Mouse (Mus musculus) stomach, postnatal 0 days (tissue): ENCODE measurements at regions not wholly inside any gene's neighbourhood (a gene's known extent, or its start where the extent isn't known, plus 50 kb on each side); places are given as distances from the start of the nearest gene placed in this dataset.

Experiments used
- ATAC-seq: fragments of 200-750 bp; cut with Nextera tagmentation; 2 replicates; pipeline ENCODE4 v1.8.0; 2017; ENCODE audit not compliant: low FRiP score, low TSS enrichment
- DNase-seq: peaks from one replicate; pipeline ENCODE4 v3.0.0-alpha.2; 2016; ENCODE audit warnings: low spot score
- H3K27ac ChIP-seq: fragments of 300-500 bp; sonication (generic); replicated peaks from 2 replicates; pipeline ENCODE4 v1.5.1; 2014; ENCODE audit warnings: mild to moderate bottlenecking, control low read depth
- H3K27me3 ChIP-seq: fragments of 300-500 bp; sonication (generic); 2 replicates; pipeline ENCODE4 v1.6.1; 2014; ENCODE audit warnings: low read length; ENCODE audit not compliant: control insufficient read depth, insufficient read depth
- H3K36me3 ChIP-seq: fragments of 300-500 bp; sonication (generic); 2 replicates; pipeline ENCODE4 v1.6.1; 2014; ENCODE audit warnings: low read length, mixed read lengths; ENCODE audit not compliant: control insufficient read depth, insufficient read depth
- H3K4me1 ChIP-seq: fragments of 300-500 bp; sonication (generic); replicated peaks from 2 replicates; pipeline ENCODE4 v1.6.1; 2014; ENCODE audit warnings: antibody characterized with exemption; ENCODE audit not compliant: control insufficient read depth, insufficient read depth
- H3K4me2 ChIP-seq: fragments of 300-500 bp; sonication (generic); replicated peaks from 2 replicates; pipeline ENCODE4 v1.6.1; 2014; ENCODE audit warnings: low read depth, mild to moderate bottlenecking, control low read depth, moderate library complexity
- H3K4me3 ChIP-seq: fragments of 300-500 bp; sonication (generic); 2 replicates; pipeline ENCODE4 v1.5.1; 2014; ENCODE audit warnings: low read depth, low read length, control low read depth
- H3K9ac ChIP-seq: fragments of 300-500 bp; sonication (generic); 2 replicates; pipeline ENCODE4 v1.6.1; 2014; ENCODE audit warnings: mild to moderate bottlenecking, low read length, control low read depth, mixed read lengths
- H3K9me3 ChIP-seq: fragments of 300-500 bp; sonication (generic); 2 replicates; pipeline ENCODE4 v1.6.1; 2016; ENCODE audit warnings: low read length; ENCODE audit not compliant: control insufficient read depth
- CTCF ChIP-seq: IDR thresholded peaks from 2 replicates; pipeline ENCODE4 v1.5.1; 2016; ENCODE audit warnings: antibody characterized with exemption, low read depth, mild to moderate bottlenecking, moderate library complexity
- EP300 ChIP-seq: optimal IDR thresholded peaks from 2 replicates; pipeline ENCODE3; 2016; ENCODE audit warnings: antibody characterized with exemption
- WGBS: fragments of 180-500 bp; shearing (Covaris S2); extraction: QIAGEN DNeasy Blood & Tissue Kit; methylation state at CpG from one replicate; pipeline ENCODE4 v1.1.7; 2014; 5-methylcytosine and 5-hydroxymethylcytosine counted together

- Histone ChIP-seq H3K9ac (no peak overlapping the region), H3K36me3 (no peaks in the 10 kb centered on the region), H3K4me2 (no peak overlapping the region), H3K4me1 (no peaks in the 10 kb centered on the region), H3K27me3 (no peaks in the 10 kb centered on the region), H3K27ac (no peak overlapping the region), H3K4me3 (no peak overlapping the region), H3K9me3 (no peaks in the 10 kb centered on the region)
- no peak for TF ChIP-seq CTCF
- no peak for TF ChIP-seq EP300
- 80% methylated on average over 2 of the region's 2 CpGs for WGBS
- ATAC-seq = no peak
- DNase-seq = no peak
Observed at GRCm38 (mm10) chr15:20084958-20085357, 364.1 kb upstream of the Cdh12 start.

GRCm38 (mm10) chr15:20089780-20090179 lies 359.3 kb upstream of the Cdh12 start:
- TF ChIP-seq EP300 (no peak), CTCF (no peak)
- DNase-seq = no peak
- H3K4me3 ChIP-seq = no peak overlapping the region
- H3K9ac ChIP-seq = no peak overlapping the region
- no peaks in the 10 kb centered on the region for H3K4me1 ChIP-seq
- no peak overlapping the region for H3K27ac ChIP-seq
- no peaks in the 10 kb centered on the region for H3K36me3 ChIP-seq
- no peaks in the 10 kb centered on the region for H3K27me3 ChIP-seq
- no peak overlapping the region for H3K4me2 ChIP-seq
- no peak for ATAC-seq
- H3K9me3 ChIP-seq = no peaks in the 10 kb centered on the region

GRCm38 (mm10) chr15:20090522-20090921 lies 358.5 kb upstream of the Cdh12 start:
- Histone ChIP-seq H3K4me1 (no peaks in the 10 kb centered on the region), H3K27me3 (no peaks in the 10 kb centered on the region), H3K27ac (no peak overlapping the region), H3K9ac (no peak overlapping the region), H3K4me2 (no peak overlapping the region), H3K9me3 (no peaks in the 10 kb centered on the region), H3K36me3 (no peaks in the 10 kb centered on the region), H3K4me3 (no peak overlapping the region)
- no peak for ATAC-seq
- WGBS = 92% methylated on average over 3 of the region's 3 CpGs
- no peak for TF ChIP-seq EP300
- no peak for TF ChIP-seq CTCF
- no peak for DNase-seq

GRCm38 (mm10) chr15:20095764-20096163 lies 353.3 kb upstream of the Cdh12 start:
- Histone ChIP-seq H3K9ac (no peak overlapping the region), H3K36me3 (no peaks in the 10 kb centered on the region), H3K4me3 (no peak overlapping the region), H3K9me3 (no peaks in the 10 kb centered on the region), H3K4me2 (no peak overlapping the region), H3K4me1 (no peaks in the 10 kb centered on the region), H3K27me3 (no peaks in the 10 kb centered on the region), H3K27ac (no peak overlapping the region)
- TF ChIP-seq CTCF (no peak), EP300 (no peak)
- no peak for ATAC-seq
- 61% methylated on average over 1 of the region's 1 CpGs for WGBS
- DNase-seq = no peak

GRCm38 (mm10) chr15:20119518-20119917 lies 329.5 kb upstream of the Cdh12 start:
- TF ChIP-seq CTCF (no peak), EP300 (no peak)
- Histone ChIP-seq H3K9ac (no peak overlapping the region), H3K27me3 (no peaks in the 10 kb centered on the region), H3K9me3 (no peaks in the 10 kb centered on the region), H3K4me2 (no peak overlapping the region), H3K4me1 (no peaks in the 10 kb centered on the region), H3K27ac (no peak overlapping the region), H3K36me3 (no peaks in the 10 kb centered on the region), H3K4me3 (no peak overlapping the region)
- WGBS = 87% methylated on average over 2 of the region's 2 CpGs
- DNase-seq (no peak), ATAC-seq (no peak)

GRCm38 (mm10) chr15:20123586-20123985 lies 325.5 kb upstream of the Cdh12 start:
- TF ChIP-seq EP300 = no peak
- H3K4me1 ChIP-seq = no peaks in the 10 kb centered on the region
- DNase-seq (no peak), ATAC-seq (no peak)
- no peak overlapping the region for H3K27ac ChIP-seq
- H3K4me2 ChIP-seq = no peak overlapping the region
- no peaks in the 10 kb centered on the region for H3K36me3 ChIP-seq
- WGBS = 70% methylated on average over 3 of the region's 3 CpGs
- no peak overlapping the region for H3K9ac ChIP-seq
- no peaks in the 10 kb centered on the region for H3K27me3 ChIP-seq
- no peak overlapping the region for H3K4me3 ChIP-seq
- H3K9me3 ChIP-seq = no peaks in the 10 kb centered on the region
